Mouse (Mus musculus) forelimb bud, embryonic 11.5 days (tissue): ENCODE data around the gene Rnase4.

ENCODE experiments used
- DNase-seq: peaks from one replicate; pipeline ENCODE4 v3.0.0-alpha.2; 2012; ENCODE audit warnings: low read depth, low spot score

Rnase4 gene

DNA sequence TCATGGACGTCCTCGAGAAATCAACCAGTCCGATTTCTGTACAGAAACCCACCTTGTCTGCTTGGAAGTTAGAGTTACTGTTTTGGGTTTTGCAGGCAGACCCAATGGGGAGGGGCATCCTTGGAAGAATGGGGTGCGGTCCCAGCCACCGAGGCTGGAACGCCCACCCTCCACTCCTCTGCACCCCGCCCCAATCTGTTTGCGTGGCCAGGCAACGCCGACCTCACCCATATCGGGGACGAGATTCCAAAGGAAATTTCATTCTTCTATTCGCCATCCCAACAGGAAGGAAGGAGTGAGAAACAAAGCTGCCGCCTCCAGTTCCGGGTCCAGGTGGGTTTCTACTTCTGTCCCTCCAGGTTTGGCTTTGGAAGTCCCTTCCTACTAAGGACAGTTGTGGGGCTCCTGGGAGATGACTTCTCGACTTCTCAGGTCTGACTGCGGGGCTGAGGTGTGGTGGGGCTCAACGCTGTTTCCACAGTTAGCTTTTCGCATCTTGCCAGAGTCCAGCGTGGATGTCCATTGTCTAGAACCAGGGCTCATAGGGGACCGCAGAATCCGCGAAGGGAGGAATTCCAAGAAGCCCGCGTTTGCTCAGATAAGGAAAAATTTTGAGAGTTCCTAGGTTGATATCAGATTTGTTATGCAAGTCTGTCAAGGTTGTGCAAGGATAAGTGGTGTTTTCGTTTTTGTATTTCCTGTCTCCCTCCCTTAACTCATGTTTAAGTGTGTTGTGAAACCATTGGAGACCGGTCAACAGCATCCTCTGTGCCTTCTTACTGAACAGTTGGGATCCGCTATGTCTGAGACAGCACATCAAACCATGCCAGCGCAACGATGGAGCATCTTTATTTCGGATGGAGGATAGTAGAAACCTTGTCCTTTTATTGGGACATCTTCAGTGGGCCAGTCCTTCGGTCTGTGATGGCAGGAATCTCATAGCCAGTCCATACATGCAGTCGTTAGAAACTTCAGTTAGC, at the start of gene Rnase4, which contains the start of gene Ang:
Gene Rnase4, plus strand, starts transcription at position 157 of the 980 bp plus-strand sequence.
Gene Ang, plus strand, starts transcription at position 230 of the 980 bp plus-strand sequence.
- DNase-seq = peak; percentile 44

DNA sequence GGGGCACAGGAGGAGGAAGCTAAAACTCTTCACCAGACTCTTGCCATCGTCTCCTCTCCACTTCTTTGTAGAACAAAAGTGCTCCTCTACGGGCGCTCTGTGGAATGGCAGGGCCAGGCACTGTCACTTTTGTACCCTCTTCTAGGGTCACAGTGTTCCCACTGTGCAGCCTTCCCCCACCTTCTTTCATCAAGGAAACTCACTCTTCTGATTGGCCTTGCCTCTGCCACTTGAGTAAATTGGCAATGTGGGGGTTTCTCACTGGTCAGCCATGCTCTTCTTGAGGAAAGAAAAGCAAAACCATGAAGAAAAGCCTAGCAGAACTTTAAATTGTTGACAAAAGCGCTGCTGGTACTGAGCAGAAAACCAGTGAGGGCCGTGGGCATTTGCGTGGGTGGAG, 49.1 kb upstream of the Rnase4 start, which contains the start of gene Rnase9:
Gene Rnase9, minus strand, starts transcription at position 101 of the 400 bp plus-strand sequence.
- no peak for DNase-seq

DNA sequence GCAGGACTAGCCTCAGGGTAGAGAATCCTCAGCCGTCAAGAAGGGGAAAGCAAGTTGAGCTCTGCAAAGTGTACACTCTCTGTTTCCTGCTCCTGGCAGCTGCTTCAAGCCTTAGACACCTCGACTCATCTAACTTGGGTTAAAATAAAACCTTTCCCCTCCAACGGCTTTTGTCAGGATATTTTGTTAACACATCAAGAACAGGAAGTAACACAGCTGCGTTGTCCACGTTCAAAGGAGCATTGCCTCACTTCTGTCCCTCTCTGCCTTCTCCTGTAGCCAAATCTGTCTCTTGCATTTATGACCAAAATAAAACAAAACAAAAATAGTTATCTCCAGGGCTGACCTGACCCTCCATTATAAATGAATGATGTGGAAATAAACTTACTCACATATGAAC, 43.0 kb upstream of the Rnase4 start:
- no peak for DNase-seq

DNA sequence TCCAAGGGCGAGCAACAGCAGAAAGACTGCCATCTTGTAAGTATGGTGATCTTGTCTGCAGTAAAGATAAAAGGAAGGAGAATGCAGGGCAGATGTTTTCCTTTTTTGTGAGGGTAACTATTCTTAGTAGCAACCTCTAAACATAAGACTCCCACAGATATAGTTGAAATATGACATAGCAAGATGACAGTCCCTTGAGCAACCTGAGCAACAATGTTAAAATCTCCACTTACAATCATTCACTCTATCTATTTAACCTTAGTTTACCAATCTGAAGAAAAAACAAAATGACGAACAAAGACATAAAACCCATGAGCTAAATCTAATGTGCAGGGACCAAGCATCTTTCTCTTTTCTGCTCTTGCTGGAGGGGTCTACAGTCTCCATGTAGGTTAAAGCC, 40.8 kb upstream of the Rnase4 start, which contains the start of gene Rnase11:
Gene Rnase11, minus strand, starts transcription at position 101 of the 400 bp plus-strand sequence.
- DNase-seq = no peak

DNA sequence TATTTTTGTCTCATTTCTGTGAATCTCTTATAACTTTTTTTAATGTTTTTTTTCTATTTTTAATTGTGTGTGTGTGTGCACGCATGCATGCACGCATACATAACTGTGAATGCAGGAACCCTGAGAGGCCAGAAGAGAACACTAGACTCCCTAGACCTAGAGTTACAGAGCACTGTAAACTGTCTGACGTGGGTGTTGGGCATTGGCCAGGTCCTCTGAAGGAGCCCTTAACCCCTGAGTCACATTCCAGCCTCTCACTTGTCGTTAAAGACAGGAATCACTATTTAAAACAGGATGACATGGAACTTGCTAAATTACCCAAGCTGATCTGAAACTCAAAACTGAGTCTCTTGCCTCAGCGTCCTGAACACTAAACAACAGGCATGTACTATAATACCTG, 38.9 kb upstream of the Rnase4 start:
- DNase-seq = no peak

- no peak for DNase-seq
Observed at GRCm38 (mm10) chr14:51053176-51053575, 37.7 kb upstream of the Rnase4 start.

DNA sequence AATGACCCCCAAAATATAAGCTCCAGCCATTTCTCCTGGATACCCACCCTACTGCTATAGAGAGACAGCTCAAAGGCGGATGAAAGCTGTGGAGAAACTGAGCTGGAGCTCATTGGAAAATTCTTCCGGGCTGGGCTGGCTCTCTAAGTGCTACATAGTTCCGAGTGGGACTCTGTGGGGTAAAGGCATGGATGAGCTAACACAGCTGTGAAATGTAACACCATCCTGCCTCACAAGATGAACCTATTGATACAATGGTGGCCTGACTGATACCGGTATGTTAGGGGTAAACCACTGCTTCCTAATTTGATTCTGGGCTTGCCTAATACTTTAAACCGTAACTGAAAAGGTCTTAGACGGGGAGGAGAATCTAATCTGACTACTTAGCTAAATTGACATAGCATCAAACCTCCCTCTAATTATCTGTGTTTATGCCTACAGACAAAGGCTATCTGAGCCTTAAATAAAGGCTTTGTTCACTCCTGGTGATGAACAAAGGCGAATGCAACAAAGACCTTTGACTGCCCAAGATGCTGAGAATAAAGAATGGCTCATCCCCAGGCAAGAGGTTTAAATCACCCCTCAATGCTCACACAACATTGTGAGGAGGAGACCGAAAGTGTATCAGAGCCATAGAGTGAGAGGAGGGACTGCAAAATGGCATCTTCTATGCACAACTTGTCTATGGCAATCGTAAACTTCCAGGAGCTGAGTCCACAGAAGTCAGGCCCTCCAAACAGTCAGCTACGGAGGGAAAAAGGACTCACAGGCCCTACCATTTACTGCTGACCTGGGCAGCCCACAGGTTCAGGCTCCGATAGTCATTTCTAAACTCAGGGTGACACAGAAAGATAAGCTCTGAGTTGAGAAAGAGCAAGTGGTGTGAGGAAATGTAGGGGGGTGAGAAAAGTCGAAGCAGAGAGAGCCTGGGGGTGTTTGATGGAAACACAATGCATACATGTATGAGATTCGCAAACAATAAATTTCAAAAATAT, 36.3 kb upstream of the Rnase4 start:
- DNase-seq = no peak

GRCm38 (mm10) chr14:51057401-51057831, 33.5 kb upstream of the Rnase4 start, which contains the start of gene Rnase12:
Gene Rnase12, minus strand, starts transcription at chr14:51057661.
- no peak for DNase-seq

DNA sequence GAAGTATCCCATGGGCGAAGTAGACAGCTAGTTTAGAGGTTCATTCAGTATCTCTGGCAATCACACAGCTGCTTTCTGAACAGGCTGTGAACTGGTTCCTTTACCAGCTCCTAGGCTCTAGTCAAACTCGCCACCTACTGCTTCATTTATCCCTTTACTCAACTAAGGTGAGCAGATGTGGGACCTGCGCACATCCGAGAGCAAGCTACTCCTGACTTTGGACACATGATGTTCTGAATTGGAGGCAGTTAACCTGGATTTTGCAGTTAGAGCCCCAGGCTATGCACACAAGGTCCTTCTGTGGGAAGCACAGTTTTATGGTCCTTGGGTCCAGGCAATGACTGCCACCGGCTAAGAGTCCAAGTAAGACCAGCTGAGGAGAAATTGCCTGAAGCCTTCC, 30.1 kb upstream of the Rnase4 start:
- DNase-seq = no peak

GRCm38 (mm10) chr14:51068956-51069355, 21.9 kb upstream of the Rnase4 start:
- no peak for DNase-seq

- DNase-seq = no peak
Observed at GRCm38 (mm10) chr14:51069617-51070016, 21.3 kb upstream of the Rnase4 start.

DNA sequence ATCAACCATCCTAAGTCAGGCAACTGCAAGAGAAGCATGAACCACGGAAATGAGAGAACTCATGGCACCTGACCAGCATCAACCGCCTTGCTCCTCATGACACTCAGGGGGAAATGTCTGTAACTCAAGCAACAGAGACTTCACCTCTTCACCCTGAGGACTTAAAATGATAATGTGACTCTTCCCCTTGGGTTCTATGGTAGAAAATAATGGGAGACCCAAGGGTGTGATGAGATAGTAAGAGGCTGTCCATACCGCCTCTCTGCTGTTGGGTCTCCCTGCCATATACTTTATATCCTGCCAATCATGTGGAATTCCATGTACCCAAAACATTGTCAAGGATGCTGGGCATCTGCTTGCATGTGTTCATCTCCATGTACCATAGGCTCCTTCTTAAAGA, 16.5 kb upstream of the Rnase4 start, which contains the start of gene Olfr750:
Gene Olfr750, minus strand, starts transcription at position 101 of the 400 bp plus-strand sequence.
- no peak for DNase-seq

- no peak for DNase-seq
Observed at GRCm38 (mm10) chr14:51079180-51079579, 11.7 kb upstream of the Rnase4 start.

- DNase-seq = no peak
Observed at GRCm38 (mm10) chr14:51081035-51081434, 9.8 kb upstream of the Rnase4 start.

GRCm38 (mm10) chr14:51082599-51083581, 8.0 kb upstream of the Rnase4 start:
- peak; percentile 74 for DNase-seq

GRCm38 (mm10) chr14:51083805-51084204, 7.1 kb upstream of the Rnase4 start:
- DNase-seq = no peak

DNA sequence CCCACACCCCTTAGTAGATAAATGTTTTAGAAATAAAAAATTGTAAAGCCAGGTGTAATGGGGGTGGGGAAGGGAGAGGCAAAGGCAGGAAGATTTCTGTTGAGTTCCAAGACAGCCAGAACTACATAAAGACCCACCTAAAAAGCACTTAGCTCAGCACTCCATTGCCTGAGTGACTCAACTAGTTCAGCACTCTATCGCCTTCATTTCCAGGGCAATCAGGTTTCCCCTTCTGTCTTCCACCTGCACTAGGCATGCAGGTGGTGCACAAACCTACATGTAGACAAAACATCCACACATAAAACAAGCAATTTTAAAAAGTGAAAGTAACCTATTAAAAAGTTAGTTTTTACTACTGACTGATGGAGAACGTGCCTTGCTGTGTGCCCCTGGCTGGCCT, 5.8 kb upstream of the Rnase4 start:
- DNase-seq = no peak

- no peak for DNase-seq
Observed at GRCm38 (mm10) chr14:51085911-51086310, 5.0 kb upstream of the Rnase4 start.

DNA sequence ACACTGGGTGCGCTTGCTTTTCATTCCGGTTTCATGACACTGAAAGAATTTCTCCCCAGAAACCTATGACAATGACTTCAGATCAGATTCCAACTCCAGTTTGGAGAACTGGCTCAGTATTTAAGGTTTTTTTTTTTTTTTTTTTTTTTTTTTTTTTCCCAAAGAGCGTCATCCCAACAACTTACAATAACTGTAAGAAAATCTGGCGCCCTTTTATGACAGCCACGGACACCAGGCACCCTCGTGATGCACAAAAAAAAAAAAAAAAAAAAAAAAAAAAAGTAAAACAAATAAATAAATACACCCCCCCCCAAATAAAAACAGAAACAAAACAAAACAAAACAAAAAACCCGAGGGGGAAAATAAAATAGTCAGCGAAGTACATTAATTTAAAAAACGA, 3.1 kb upstream of the Rnase4 start:
- no peak for DNase-seq
